Comparison of ENCODE assay signal across 8 mouse cellular contexts in genomic region chr14:55559799-55560201, GRCm38 (mm10). TPM values are rescaled to one million over a fixed set of nuclear protein-coding genes. Genes with fewer than 3 reads are reported as not detected.
A peak's percentile ranks its signal among the peaks of the same experiment; 100 is the strongest.
DNase-seq lines count a peak whose midpoint lies in the region; ATAC-seq lines count a peak whose summit lies in the region.

TSS of gene Dcaf11 (plus strand) at chr14:55560006.

- peak within 1 kb of the TSS; percentile 83 for H3K4me2 ChIP-seq in intestine, embryonic 14.5 days (ENCODE audit: low read length)

- H3K36me3 ChIP-seq in intestine, embryonic 14.5 days (ENCODE audit: control insufficient read depth, insufficient read depth, low read length) = peaks cover 22% of the 10 kb centered on the region

- peak within 1 kb of the TSS; percentile 60 for H3K4me3 ChIP-seq in intestine, embryonic 14.5 days (ENCODE audit: low read depth, low read length)

- H3K9me3 ChIP-seq in intestine, embryonic 14.5 days (ENCODE audit: control insufficient read depth, low read length) = no peaks in the 10 kb centered on the region

- H3K4me1 ChIP-seq in intestine, embryonic 14.5 days (replicated peaks; ENCODE audit: control insufficient read depth, insufficient read depth, low read length) = peaks cover 20% of the 10 kb centered on the region

- WGBS in intestine, embryonic 14.5 days = under 1% methylated on average over 27 of the region's 27 CpGs

- peak; percentile 95 to 97 for DNase-seq in adrenal gland, adult (ENCODE audit: inconsistent age in 2 of 2, low spot score in 1 of 2)
- peak; percentile 96 for DNase-seq in embryo, embryonic 10.5 days (ENCODE audit: low spot score)
- DNase-seq in gastrocnemius, postnatal 25 days = peak; percentile 90
- no peak for DNase-seq in intestine, embryonic 14.5 days (ENCODE audit: low spot score)
- peak; percentile 89 to 90 for DNase-seq in left cerebral cortex, postnatal 14 days (ENCODE audit: low spot score in 2 of 2)
- peak; percentile 94 for DNase-seq in mesoderm, embryonic 11.5 days (ENCODE audit: low read depth, low spot score)
- DNase-seq in right cerebral cortex, postnatal 36 days (ENCODE audit: low spot score in 2 of 2) = peak; percentile 83 to 84
- DNase-seq in yolk sac, embryonic 10.5 days (ENCODE audit: low spot score) = peak; percentile 96

- H3K9ac ChIP-seq in intestine, embryonic 14.5 days (ENCODE audit: low read length) = peak within 1 kb of the TSS; percentile 58

- intact Hi-C loops in left cerebral cortex, postnatal 14 days (cut with DNase I) = no loop called here

- peak within 1 kb of the TSS; percentile 92 for H3K27ac ChIP-seq in intestine, embryonic 14.5 days (ENCODE audit: low read depth)

- no peaks in the 10 kb centered on the region for H3K27me3 ChIP-seq in intestine, embryonic 14.5 days (replicated peaks; ENCODE audit: control insufficient read depth, insufficient read depth, low read length)

- peak; percentile 84 for ATAC-seq in intestine, embryonic 14.5 days (replicated peaks; ENCODE audit: low FRiP score, low TSS enrichment, low read depth)

RNA-seq across cellular contexts. Expression of gene Dcaf11, which starts in this region (rescaled TPM):
- total RNA-seq in gastrocnemius, postnatal 25 days (2021) = 100 to 1,000 TPM in 1 of 2 experiments, 10 to 100 TPM in 1; 97.3 to 105 TPM
- polyA plus RNA-seq in intestine, embryonic 14.5 days (2014; fragmentation: Nextera tagmentation; extraction: Ambion mirVana) = 70.9 and 71.5 TPM in 2 replicates
- 10 to 100 TPM; 75.3 to 78.4 TPM for total RNA-seq in left cerebral cortex, postnatal 14 days (2021)
